Mouse (Mus musculus) forebrain, postnatal 0 days (tissue): ENCODE data around the gene Csmd2. TPM values are rescaled to one million over a fixed set of nuclear protein-coding genes. Genes with fewer than 3 reads are reported as not detected.

ENCODE experiments used
- ATAC-seq: fragments of 200-750 bp; cut with Nextera tagmentation; 2 replicates; pipeline ENCODE4 v1.8.0; 2017; ENCODE audit warnings: mild to moderate bottlenecking, moderate library complexity
- DNase-seq: peaks from one replicate; pipeline ENCODE4 v3.0.0-alpha.2; 2015
- H3K27ac ChIP-seq: fragments of 300-500 bp; sonication (generic); 2 replicates; pipeline ENCODE4 v1.5.1; 2014; ENCODE audit warnings: low read depth, mild to moderate bottlenecking, antibody characterized with exemption, low read length, moderate library complexity, mixed read lengths
- H3K27me3 ChIP-seq: fragments of 300-500 bp; sonication (generic); 2 replicates; pipeline ENCODE4 v1.6.1; 2014; ENCODE audit warnings: mild to moderate bottlenecking, low read length, mixed read lengths; ENCODE audit not compliant: insufficient read depth
- H3K36me3 ChIP-seq: fragments of 300-500 bp; sonication (generic); 2 replicates; pipeline ENCODE4 v1.6.1; 2014; ENCODE audit warnings: mild to moderate bottlenecking, moderate library complexity; ENCODE audit not compliant: insufficient read depth
- H3K4me1 ChIP-seq: fragments of 300-500 bp; sonication (generic); 2 replicates; pipeline ENCODE4 v1.6.1; 2014; ENCODE audit warnings: antibody characterized with exemption; ENCODE audit not compliant: insufficient read depth
- H3K4me2 ChIP-seq: fragments of 300-500 bp; sonication (generic); 2 replicates; pipeline ENCODE4 v1.6.1; 2014; ENCODE audit warnings: low read depth, mild to moderate bottlenecking, moderate library complexity
- H3K4me3 ChIP-seq: fragments of 300-500 bp; sonication (generic); 2 replicates; pipeline ENCODE4 v1.5.1; 2014; ENCODE audit warnings: low read depth, low read length, mixed read lengths
- H3K9ac ChIP-seq: fragments of 300-500 bp; sonication (generic); 2 replicates; pipeline ENCODE4 v1.6.1; 2014; ENCODE audit warnings: mild to moderate bottlenecking
- H3K9me3 ChIP-seq: fragments of 300-500 bp; sonication (generic); 2 replicates; pipeline ENCODE4 v1.6.1; 2016; ENCODE audit warnings: low read length
- CTCF ChIP-seq: sonication (generic); IDR thresholded peaks from 2 replicates; pipeline ENCODE4 v1.5.1; 2016; ENCODE audit warnings: antibody characterized with exemption, control low read depth, low read depth
- WGBS: fragments of 180-500 bp; shearing (Covaris S2); extraction: QIAGEN DNeasy Blood & Tissue Kit; methylation state at CpG from one replicate; pipeline ENCODE4 v1.1.7; 2014; 5-methylcytosine and 5-hydroxymethylcytosine counted together
- polyA plus RNA-seq: library from polyadenylated mRNA; unstranded; fragments of >200 nt; fragmentation: Nextera tagmentation; extraction: Ambion mirVana; gene quantifications from 2 replicates; pipeline ENCODE4 v1.2.1, GENCODE M21; 2015
- total RNA-seq: library from RNA; depleted of rRNA; stranded (reverse); fragments of >200 nt; gene quantifications from 2 replicates; pipeline ENCODE4 v1.2.3, GENCODE M21; 2014

Csmd2 gene
- total and polyA plus RNA-seq, 2 experiments from 2014 or later = 5.5 to 35.8 TPM

- Histone ChIP-seq H3K4me3 (no peak overlapping the region), H3K4me2 (no peak overlapping the region), H3K9me3 (no peaks in the 10 kb centered on the region), H3K4me1 (0 out of 2 replicates have a peak, but pooled peaks cover 5% of the 10 kb centered on the region), H3K36me3 (peaks cover 16% of the 10 kb centered on the region), H3K9ac (no peak overlapping the region), H3K27me3 (no peaks in the 10 kb centered on the region), H3K27ac (no peak overlapping the region)
- 39% methylated on average over 7 of the region's 7 CpGs for WGBS
- TF ChIP-seq CTCF = no peak
- ATAC-seq = 0 out of 2 replicates have a peak, but pooled peaks have one; percentile 20
- DNase-seq = no peak
Measured at GRCm38 (mm10) chr4:128419988-128420617, 432.4 kb downstream of the Csmd2 start.

- no peak overlapping the region for H3K27ac ChIP-seq
- H3K9ac ChIP-seq = no peak overlapping the region
- DNase-seq (no peak), ATAC-seq (no peak)
- H3K27me3 ChIP-seq = no peaks in the 10 kb centered on the region
- H3K4me3 ChIP-seq = no peak overlapping the region
- H3K4me1 ChIP-seq = peaks cover 9% of the 10 kb centered on the region; the same call in 1 of the 2 replicates
- H3K36me3 ChIP-seq = peaks cover 5% of the 10 kb centered on the region; the same call in 1 of the 2 replicates
- TF ChIP-seq CTCF = no peak
- H3K4me2 ChIP-seq = no peak overlapping the region
- H3K9me3 ChIP-seq = no peaks in the 10 kb centered on the region
- 33% methylated on average over 4 of the region's 4 CpGs for WGBS
Measured at GRCm38 (mm10) chr4:128422486-128422885, 434.8 kb downstream of the Csmd2 start.

DNA sequence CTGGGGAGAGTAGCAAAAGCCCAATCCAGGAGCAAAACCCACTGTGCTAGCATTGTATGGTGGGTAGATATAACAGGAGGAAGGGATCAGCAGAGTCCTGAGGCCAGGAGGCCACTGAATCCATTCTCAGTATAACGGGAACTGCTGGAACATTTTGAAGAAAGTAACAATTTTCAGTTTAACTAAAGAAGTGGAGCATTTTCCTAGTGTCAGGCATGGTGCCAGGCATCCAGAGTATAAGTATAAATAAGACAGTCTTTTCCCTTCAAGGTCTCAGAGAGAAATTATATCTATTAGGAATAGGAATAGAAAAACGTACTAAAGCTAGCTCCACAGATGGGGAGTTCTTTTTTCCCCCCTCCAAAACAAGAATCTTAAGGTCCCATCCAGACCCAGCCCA lies 437.7 kb downstream of the Csmd2 start:
- Histone ChIP-seq H3K9me3 (no peaks in the 10 kb centered on the region), H3K36me3 (peaks cover 1% of the 10 kb centered on the region; the same call in 1 of the 2 replicates), H3K9ac (no peak overlapping the region), H3K4me1 (peaks cover 18% of the 10 kb centered on the region; the same call in 1 of the 2 replicates), H3K27me3 (no peaks in the 10 kb centered on the region), H3K27ac (no peak overlapping the region), H3K4me2 (no peak overlapping the region), H3K4me3 (no peak overlapping the region)
- no peak for DNase-seq
- 30% methylated on average over 2 of the region's 2 CpGs for WGBS
- ATAC-seq = no peak
- TF ChIP-seq CTCF = no peak

DNA sequence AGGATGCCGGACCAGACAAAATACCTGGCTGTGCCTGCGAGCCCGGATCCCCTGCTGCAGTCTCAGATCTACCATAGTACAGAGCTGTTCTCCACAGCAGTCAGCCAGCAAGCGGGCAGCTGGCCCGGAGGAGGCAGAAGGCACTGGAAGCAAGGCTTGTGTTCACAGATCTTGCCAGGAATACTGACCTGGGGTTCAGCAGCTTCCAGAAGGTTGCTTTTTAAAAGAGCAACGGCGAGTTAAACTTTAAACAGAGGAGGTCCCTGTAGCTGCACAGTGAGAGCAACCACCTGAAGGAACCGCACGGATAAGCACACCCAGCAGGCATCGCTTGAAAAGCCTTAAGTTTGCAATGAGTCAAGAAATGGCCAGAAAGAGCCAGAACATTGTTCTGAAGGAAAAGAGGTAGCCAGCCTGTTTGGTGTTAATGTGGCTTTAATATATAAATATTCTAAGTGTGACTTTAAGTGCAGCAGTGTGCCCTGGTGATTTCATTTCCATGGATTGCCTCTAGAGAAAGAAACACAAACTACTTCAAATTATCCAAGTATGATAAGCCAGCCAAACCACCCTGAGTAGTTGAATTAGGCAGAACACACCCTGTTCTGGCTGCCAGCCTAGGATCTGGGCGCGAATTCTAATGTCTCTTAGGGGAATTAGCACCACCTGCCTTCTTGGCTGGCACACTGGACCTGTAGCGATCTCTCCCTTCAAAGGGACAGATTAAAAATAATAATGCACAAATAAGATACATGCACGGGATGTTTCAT lies 439.8 kb downstream of the Csmd2 start:
- TF ChIP-seq CTCF = no peak
- H3K4me3 ChIP-seq = no peak overlapping the region
- no peaks in the 10 kb centered on the region for H3K36me3 ChIP-seq
- no peak overlapping the region for H3K4me2 ChIP-seq
- peak; percentile 54 for DNase-seq
- 56% methylated on average over 14 of the region's 14 CpGs for WGBS
- ATAC-seq = no peak
- H3K9me3 ChIP-seq = no peaks in the 10 kb centered on the region
- H3K27ac ChIP-seq = peak overlapping the region; percentile 46; the same call in 1 of the 2 replicates
- peaks cover 15% of the 10 kb centered on the region; the same call in 1 of the 2 replicates for H3K4me1 ChIP-seq
- H3K27me3 ChIP-seq = no peaks in the 10 kb centered on the region
- no peak overlapping the region for H3K9ac ChIP-seq

- H3K36me3 ChIP-seq = no peaks in the 10 kb centered on the region
- peak overlapping the region; percentile 6; the same call in 1 of the 2 replicates for H3K4me2 ChIP-seq
- TF ChIP-seq CTCF = peak; percentile 25; the same call in 1 of the 2 replicates
- no peak overlapping the region for H3K4me3 ChIP-seq
- peak overlapping the region; percentile 46; the same call in 1 of the 2 replicates for H3K27ac ChIP-seq
- ATAC-seq = peak; percentile 71
- no peak overlapping the region for H3K9ac ChIP-seq
- no peaks in the 10 kb centered on the region for H3K9me3 ChIP-seq
- H3K27me3 ChIP-seq = no peaks in the 10 kb centered on the region
- WGBS = 16% methylated on average over 18 of the region's 18 CpGs
- H3K4me1 ChIP-seq = peaks cover 13% of the 10 kb centered on the region; the same call in 1 of the 2 replicates
- peak; percentile 67 for DNase-seq
Measured at GRCm38 (mm10) chr4:128428303-128429107, 440.8 kb downstream of the Csmd2 start.

DNA sequence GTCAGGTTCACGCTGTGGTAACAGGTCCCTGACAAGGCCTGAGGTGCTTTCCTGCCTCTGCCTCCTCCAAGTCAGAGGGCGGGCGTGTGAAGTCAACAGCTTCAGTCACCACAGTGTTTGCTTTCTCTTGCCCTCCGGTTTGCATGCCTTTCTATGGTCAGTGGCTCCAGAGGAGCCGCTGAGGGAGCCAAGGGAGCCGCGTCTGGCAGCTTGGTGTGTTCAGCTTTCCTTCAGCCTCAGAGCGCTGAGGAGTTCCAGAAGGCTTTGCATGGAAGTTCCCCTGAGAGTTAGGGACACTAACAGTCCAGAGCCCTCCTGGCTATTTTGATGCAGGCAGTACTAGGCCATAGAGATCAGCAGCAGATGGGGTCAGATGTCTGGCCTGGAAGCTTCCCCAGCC lies 441.9 kb downstream of the Csmd2 start:
- H3K4me3 ChIP-seq = no peak overlapping the region
- peaks cover 13% of the 10 kb centered on the region; the same call in 1 of the 2 replicates for H3K4me1 ChIP-seq
- ATAC-seq (no peak), DNase-seq (no peak)
- no peak overlapping the region for H3K27ac ChIP-seq
- no peak overlapping the region for H3K9ac ChIP-seq
- no peak overlapping the region for H3K4me2 ChIP-seq
- no peaks in the 10 kb centered on the region for H3K36me3 ChIP-seq
- 84% methylated on average over 8 of the region's 8 CpGs for WGBS
- TF ChIP-seq CTCF = no peak
- no peaks in the 10 kb centered on the region for H3K27me3 ChIP-seq
- H3K9me3 ChIP-seq = no peaks in the 10 kb centered on the region
